Comparison of ENCODE assay signal across 11 mouse cellular contexts in genomic region chr6:52036077-52036476, GRCm38 (mm10). TPM values are rescaled to one million over a fixed set of nuclear protein-coding genes. Genes with fewer than 3 reads are reported as not detected.
A peak's percentile ranks its signal among the peaks of the same experiment; 100 is the strongest.
DNase-seq lines count a peak whose midpoint lies in the region; ATAC-seq lines count a peak whose summit lies in the region.
"Had no signal": no experiment of that assay in that cellular context is flagged by ENCODE, and none has a peak within 500 bp of the region (broad histone marks: within the 10 kb centered on the region; RNA-seq: fewer than 3 reads in every experiment).

No protein-coding gene starts in this region.

- WGBS in kidney, embryonic 15.5 days = 91% methylated on average over 4 of the region's 4 CpGs

- H3K27me3 ChIP-seq in kidney, embryonic 15.5 days = no peaks in the 10 kb centered on the region
- H3K27me3 ChIP-seq: heart, embryonic 12.5 days had no signal

- H3K9me3 ChIP-seq in kidney, embryonic 15.5 days (replicated peaks) = no peaks in the 10 kb centered on the region
- H3K9me3 ChIP-seq: heart, embryonic 12.5 days had no signal

- H3K4me1 ChIP-seq in kidney, embryonic 15.5 days = 0 out of 2 replicates have a peak, but pooled peaks cover 2% of the 10 kb centered on the region
- H3K4me1 ChIP-seq: heart, embryonic 12.5 days had no signal

- H3K36me3 ChIP-seq in kidney, embryonic 15.5 days = no peaks in the 10 kb centered on the region
- H3K36me3 ChIP-seq: heart, embryonic 12.5 days had no signal

- H3K9ac ChIP-seq in kidney, embryonic 15.5 days = no peak overlapping the region
- H3K9ac ChIP-seq: heart, embryonic 12.5 days had no signal

- H3K27ac ChIP-seq in kidney, embryonic 15.5 days = no peak overlapping the region

- no peak for ATAC-seq in kidney, embryonic 15.5 days (replicated peaks; ENCODE audit: low FRiP score)

- H3K4me2 ChIP-seq in kidney, embryonic 15.5 days = no peak overlapping the region
- H3K4me2 ChIP-seq: heart, embryonic 12.5 days had no signal

- H3K4me3 ChIP-seq in kidney, embryonic 15.5 days (replicated peaks) = no peak overlapping the region
- H3K4me3 ChIP-seq: heart, embryonic 12.5 days had no signal

- peak; percentile 27 for DNase-seq in kidney, adult 18-20 months
- DNase-seq in 416B (ENCODE audit: low read depth) (peak; percentile 67), ES-CJ7 (ENCODE audit: low read depth, low spot score) (peak; percentile 97)
- peak; percentile 26 for DNase-seq in lung, postnatal 10 days
- DNase-seq in embryo, embryonic 11 days = no peak
- DNase-seq in urinary bladder, adult 2 months (ENCODE audit: low spot score) = no peak
- DNase-seq: adrenal gland, adult 2 months; cerebellum, postnatal 36 days; midbrain, embryonic 14.5 days had no signal

RNA-seq across cellular contexts. Expression of gene Skap2, which starts 23.7 kb away (rescaled TPM):
- 34.5 and 35.0 TPM in 2 replicates for polyA plus RNA-seq in kidney, embryonic 15.5 days (2015; fragmentation: Nextera tagmentation; extraction: Ambion mirVana)
- 22.6 and 26.0 TPM in 2 replicates for polyA plus RNA-seq in urinary bladder, adult 2 months (2012; rRNA removed)

Comparison
In these comparisons a context has a peak if more than half of its experiments do, and no peak if none do; other contexts are left out.
1. DNase-seq: peak in kidney, adult 18-20 months (single experiment), 416B (single experiment), ES-CJ7 (single experiment) and lung, postnatal 10 days (single experiment); none in embryo, embryonic 11 days (single experiment) and urinary bladder, adult 2 months (single experiment).